19 mouse cellular contexts compared by ENCODE assay signal in genomic region chr19:45510680-45511079, GRCm38 (mm10). TPM values are rescaled to one million over a fixed set of nuclear protein-coding genes. Genes with fewer than 3 reads are reported as not detected.
DNase-seq lines count a peak whose midpoint lies in the region; ATAC-seq and TF ChIP-seq lines count a peak whose summit lies in the region.
"Had no signal": no experiment of that assay in that cellular context is flagged by ENCODE, and none has a peak within 500 bp of the region (broad histone marks: within the 10 kb centered on the region; RNA-seq: fewer than 3 reads in every experiment).

No protein-coding gene starts in this region.

- H3K27me3 ChIP-seq in liver, embryonic 13.5 days: no peaks in the 10 kb centered on the region
- no peaks in the 10 kb centered on the region for H3K27me3 ChIP-seq in liver, postnatal 0 days (ENCODE audit: insufficient read depth, low read length)
- H3K27me3 ChIP-seq: embryonic facial prominence, embryonic 13.5 days; forebrain, embryonic 12.5 days; heart, embryonic 15.5 days; hindbrain, embryonic 13.5 days had no signal

- H3K4me2 ChIP-seq in liver, embryonic 13.5 days: no peak overlapping the region
- H3K4me2 ChIP-seq in liver, postnatal 0 days (ENCODE audit: low read depth, low read length): no peak overlapping the region
- H3K4me2 ChIP-seq: embryonic facial prominence, embryonic 13.5 days; forebrain, embryonic 12.5 days; heart, embryonic 11.5 days; heart, embryonic 15.5 days; hindbrain, embryonic 13.5 days had no signal

- no peak overlapping the region for H3K27ac ChIP-seq in liver, embryonic 13.5 days
- no peak overlapping the region for H3K27ac ChIP-seq in liver, postnatal 0 days (ENCODE audit: low read depth)
- H3K27ac ChIP-seq: embryonic facial prominence, embryonic 13.5 days; forebrain, embryonic 12.5 days; heart, adult 2 months; heart, embryonic 15.5 days had no signal

- WGBS in liver, embryonic 13.5 days (ENCODE audit: insufficient replicate concordance): 29% methylated on average over 3 of the region's 3 CpGs
- WGBS in liver, postnatal 0 days (ENCODE audit: insufficient replicate concordance): 56% methylated on average over 3 of the region's 3 CpGs

- peak; percentile 62 for ATAC-seq in liver, embryonic 13.5 days (ENCODE audit: low read depth)
- ATAC-seq in liver, postnatal 0 days: no peak
- ATAC-seq: forebrain, embryonic 16.5 days had no signal

- peaks cover 15% of the 10 kb centered on the region for H3K4me1 ChIP-seq in liver, embryonic 13.5 days (replicated peaks)
- no peaks in the 10 kb centered on the region for H3K4me1 ChIP-seq in liver, postnatal 0 days (ENCODE audit: insufficient read depth)
- H3K4me1 ChIP-seq: forebrain, embryonic 12.5 days had no signal

- H3K9me3 ChIP-seq in liver, embryonic 13.5 days (replicated peaks): no peaks in the 10 kb centered on the region
- H3K9me3 ChIP-seq in liver, postnatal 0 days (ENCODE audit: low read length): no peaks in the 10 kb centered on the region
- H3K9me3 ChIP-seq: embryonic facial prominence, embryonic 13.5 days; forebrain, embryonic 12.5 days; heart, embryonic 15.5 days; hindbrain, embryonic 13.5 days had no signal

- H3K4me3 ChIP-seq in liver, embryonic 13.5 days (replicated peaks): no peak overlapping the region
- H3K4me3 ChIP-seq in liver, postnatal 0 days (ENCODE audit: low read depth, low read length): no peak overlapping the region
- H3K4me3 ChIP-seq: embryonic facial prominence, embryonic 13.5 days; forebrain, embryonic 12.5 days; heart, adult 2 months; heart, embryonic 15.5 days; hindbrain, embryonic 13.5 days had no signal

- DNase-seq in liver, embryonic 13.5 days: no peak
- no peak for DNase-seq in liver
- DNase-seq in c-Kit-positive CD71-positive TER-119-positive erythroid progenitor cells, embryonic 14.5 days (ENCODE audit: low spot score): peak; percentile 25
- no peak for DNase-seq in liver, postnatal 0 days
- no peak for DNase-seq in kidney, adult 9 months
- DNase-seq in left cerebral cortex, adult 18-20 months (ENCODE audit: low spot score in 2 of 2): no peak
- DNase-seq: adrenal gland, postnatal 10 days; cerebellum, adult 18-20 months; cerebellum, adult 9-11 months; cerebellum, postnatal 36 days; gastrocnemius, postnatal 14 days; heart, adult 2 months; heart, postnatal 14 days had no signal

- H3K9ac ChIP-seq in liver, embryonic 13.5 days: no peak overlapping the region
- no peak overlapping the region for H3K9ac ChIP-seq in liver, postnatal 0 days (replicated peaks)
- H3K9ac ChIP-seq: embryonic facial prominence, embryonic 13.5 days; forebrain, embryonic 12.5 days; heart, embryonic 15.5 days; hindbrain, embryonic 13.5 days had no signal

- peak; percentile 70 for TF ChIP-seq EP300 in liver, postnatal 0 days (IDR thresholded peaks at IDR 0.05; ENCODE audit: low read depth)

- TF ChIP-seq CTCF in liver, postnatal 0 days (IDR thresholded peaks at IDR 0.05; ENCODE audit: low read depth): no peak

- H3K36me3 ChIP-seq in liver, embryonic 13.5 days: peaks cover 59% of the 10 kb centered on the region
- H3K36me3 ChIP-seq in liver, postnatal 0 days (replicated peaks; ENCODE audit: insufficient read depth, low read length): peaks cover 38% of the 10 kb centered on the region

RNA-seq across cellular contexts. Expression of gene Poll, which starts 49.7 kb away (rescaled TPM):
- polyA plus RNA-seq in liver, embryonic 13.5 days (2015; fragmentation: Nextera tagmentation; extraction: Ambion mirVana): 6.7 and 7.1 TPM in 2 replicates
- 3.1 and 3.4 TPM in 2 replicates for polyA plus RNA-seq in liver, postnatal 0 days (2015; fragmentation: Nextera tagmentation; extraction: Ambion mirVana)
- total RNA-seq in left cerebral cortex, adult 18-20 months (2021): 1 to 10 TPM; 9.4 to 9.6 TPM

RNA-seq across cellular contexts. Expression of gene Gm17018, which starts 49.7 kb away (rescaled TPM):
- polyA plus RNA-seq in liver, embryonic 13.5 days (2015; fragmentation: Nextera tagmentation; extraction: Ambion mirVana): 19.9 and 21.5 TPM in 2 replicates
- 12.8 and 13.1 TPM in 2 replicates for polyA plus RNA-seq in liver, postnatal 0 days (2015; fragmentation: Nextera tagmentation; extraction: Ambion mirVana)
- total RNA-seq in left cerebral cortex, adult 18-20 months (2021): 10 to 100 TPM; 69.3 to 74.5 TPM
